Mouse (Mus musculus) inflammation-experienced regulatory T-cells, adult 6 months (primary cell): ENCODE results near the gene Tsku. TPM values are rescaled to one million over a fixed set of nuclear protein-coding genes. Genes with fewer than 3 reads are reported as not detected.

ENCODE experiments used
- ATAC-seq: one replicate; pipeline ENCODE4 v1.8.0; 2017
- polyA plus RNA-seq, 3 experiments: library from polyadenylated mRNA; unstranded; fragments of 100-300 nt; shearing (Covaris generic); gene quantifications; one replicate each; pipeline ENCODE4 v1.2.1; 2017

Tsku gene
- polyA plus RNA-seq: not detected

DNA sequence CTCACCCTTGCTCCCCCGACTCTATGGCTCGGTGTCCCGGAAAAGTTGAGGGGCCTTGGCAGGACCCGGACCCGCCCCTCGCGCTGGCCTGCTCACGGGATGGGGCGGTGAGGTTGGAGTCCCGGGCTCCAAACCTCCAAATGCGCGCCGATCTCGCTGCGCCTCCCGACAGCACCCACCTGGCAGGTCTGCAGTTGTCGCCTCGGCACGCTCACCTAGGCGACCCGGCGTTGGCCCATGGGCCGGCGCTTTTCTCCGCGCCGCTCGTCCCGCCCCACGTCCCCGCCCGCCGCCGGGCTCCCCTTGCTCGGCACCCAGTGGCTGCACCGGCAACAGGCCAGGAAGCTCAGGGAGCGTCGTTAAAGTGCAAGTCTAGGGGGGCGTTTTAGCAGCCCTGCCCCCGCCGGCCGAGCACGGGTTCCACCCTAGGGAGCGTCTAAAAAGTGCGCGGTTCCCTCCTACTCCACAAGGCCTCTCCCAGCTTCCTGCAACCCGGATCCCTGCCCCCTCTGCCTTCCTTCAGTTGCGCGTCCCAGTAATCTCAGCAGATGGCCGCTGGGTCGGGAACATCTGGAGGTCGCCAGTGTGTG lies at the start of gene Tsku:
Gene Tsku (minus strand): TSS at position 266 of the 590 bp plus-strand sequence.
- ATAC-seq: no peak

DNA sequence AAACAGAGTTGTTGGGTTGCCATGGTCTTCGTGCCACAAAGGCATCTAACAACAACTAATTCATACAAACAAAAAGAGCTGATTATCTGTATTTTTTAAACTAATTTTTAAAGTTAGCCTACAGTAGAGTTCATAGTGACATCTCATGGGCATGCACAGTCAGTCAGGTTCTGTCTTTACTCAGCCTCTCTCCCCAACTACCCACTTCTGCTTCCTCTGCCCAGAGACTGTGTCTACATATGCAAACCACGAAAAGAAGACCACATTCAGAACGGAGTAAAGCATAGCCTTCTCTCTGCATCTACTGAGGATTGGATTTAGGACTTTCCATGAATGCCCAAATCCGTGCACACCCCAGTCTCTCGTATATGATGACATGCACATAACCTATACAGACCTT lies 46.5 kb upstream of the Tsku start:
- no peak for ATAC-seq

DNA sequence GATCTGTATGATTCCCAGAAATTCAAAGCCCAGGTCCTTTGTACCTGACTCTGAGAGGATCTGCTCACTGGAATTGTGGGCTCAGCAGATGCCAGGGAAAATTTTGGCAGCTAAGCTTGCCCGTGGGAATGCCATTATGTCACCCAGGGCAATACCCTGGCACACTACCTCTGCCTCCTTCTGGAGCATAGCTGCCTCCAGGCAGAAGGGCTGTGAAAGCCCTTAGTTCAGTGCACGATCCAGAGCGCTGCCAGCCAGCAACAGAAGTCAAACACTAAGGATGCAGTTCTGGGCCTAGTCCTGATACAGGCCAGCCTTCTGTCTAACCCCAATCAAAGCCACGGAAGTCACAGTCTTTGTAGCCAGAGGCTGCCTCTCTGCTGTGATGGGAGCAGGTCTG lies 42.9 kb upstream of the Tsku start:
- ATAC-seq: no peak

DNA sequence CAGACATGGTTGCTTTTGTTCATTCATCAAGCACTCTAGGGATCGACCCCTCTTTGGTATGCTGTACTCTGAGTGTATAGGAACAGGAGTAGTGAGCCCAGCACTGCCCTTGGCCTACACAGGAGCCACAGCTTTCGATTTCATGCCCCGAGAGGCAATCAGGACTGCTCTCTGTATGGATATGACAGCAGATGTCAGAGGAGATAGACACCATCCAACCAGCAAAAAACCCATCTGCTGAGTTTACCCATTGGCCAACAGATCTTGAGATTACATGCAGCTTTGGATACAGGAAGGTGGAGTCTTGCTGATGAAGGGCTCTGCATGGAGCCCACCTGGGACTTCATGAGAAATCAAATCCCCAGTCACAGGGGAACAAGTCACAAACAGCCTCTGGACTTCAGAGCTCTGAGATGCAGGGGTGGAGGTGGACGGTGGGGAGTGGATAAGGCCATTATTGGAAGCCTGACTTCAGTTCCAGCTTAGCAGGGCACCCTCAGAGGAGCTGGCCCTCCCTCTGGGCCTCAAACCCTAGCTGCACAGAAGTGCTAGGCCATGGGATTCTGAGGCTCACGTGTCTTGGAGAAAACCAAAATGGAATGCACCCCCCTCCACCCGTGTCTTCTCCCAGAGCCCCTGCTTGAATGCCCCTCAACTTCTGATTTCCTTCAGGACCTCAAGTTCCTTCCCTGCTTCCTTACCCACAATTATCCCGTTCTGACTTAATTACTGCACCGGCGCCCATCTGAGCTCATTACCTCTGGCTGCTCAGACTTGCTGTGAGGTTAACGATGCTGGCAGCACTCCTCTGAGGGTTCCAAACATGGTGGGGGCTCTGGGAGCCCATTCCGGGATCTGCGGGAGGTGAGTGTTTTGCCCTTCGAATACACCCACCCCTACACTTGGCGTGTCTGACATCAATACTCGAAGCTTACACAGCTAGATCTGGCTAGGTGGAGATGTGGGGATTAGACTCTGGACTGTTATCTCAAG lies 41.8 kb upstream of the Tsku start:
- no peak for ATAC-seq

DNA sequence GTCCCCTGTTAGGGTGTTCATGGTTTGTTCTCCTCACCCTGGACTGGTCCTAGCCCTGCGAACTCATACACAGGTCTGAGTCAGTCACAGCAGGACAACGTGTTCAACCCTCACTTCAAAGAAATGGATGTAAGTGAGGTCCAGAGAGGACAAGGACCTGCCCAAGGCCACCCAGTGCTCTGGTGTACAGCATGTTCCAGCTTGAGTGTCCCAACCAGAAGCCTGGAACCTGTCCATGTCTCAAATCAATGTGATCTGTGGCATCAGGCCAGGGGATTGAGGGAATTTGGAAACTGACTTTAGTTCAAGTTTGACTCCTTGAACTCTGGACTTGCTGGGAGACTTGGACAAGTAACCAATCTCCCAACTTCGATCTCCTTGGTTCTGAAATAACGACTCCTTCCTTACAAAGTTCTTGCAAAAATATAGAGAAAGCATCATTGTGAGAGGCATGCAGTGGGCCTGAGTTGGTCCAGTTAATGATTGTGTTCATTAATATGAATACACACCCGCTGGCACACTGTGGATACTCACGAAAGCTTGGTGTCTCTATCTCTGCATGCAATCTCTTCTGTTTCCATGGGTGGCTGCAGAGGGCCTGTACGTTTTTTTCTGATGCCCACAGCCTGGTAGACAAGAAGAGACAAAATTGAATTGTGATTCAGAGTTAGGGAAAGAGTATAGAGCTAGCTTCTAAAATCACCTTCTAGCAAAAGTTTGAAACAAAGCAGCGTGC lies 31.5 kb upstream of the Tsku start:
- ATAC-seq: no peak

DNA sequence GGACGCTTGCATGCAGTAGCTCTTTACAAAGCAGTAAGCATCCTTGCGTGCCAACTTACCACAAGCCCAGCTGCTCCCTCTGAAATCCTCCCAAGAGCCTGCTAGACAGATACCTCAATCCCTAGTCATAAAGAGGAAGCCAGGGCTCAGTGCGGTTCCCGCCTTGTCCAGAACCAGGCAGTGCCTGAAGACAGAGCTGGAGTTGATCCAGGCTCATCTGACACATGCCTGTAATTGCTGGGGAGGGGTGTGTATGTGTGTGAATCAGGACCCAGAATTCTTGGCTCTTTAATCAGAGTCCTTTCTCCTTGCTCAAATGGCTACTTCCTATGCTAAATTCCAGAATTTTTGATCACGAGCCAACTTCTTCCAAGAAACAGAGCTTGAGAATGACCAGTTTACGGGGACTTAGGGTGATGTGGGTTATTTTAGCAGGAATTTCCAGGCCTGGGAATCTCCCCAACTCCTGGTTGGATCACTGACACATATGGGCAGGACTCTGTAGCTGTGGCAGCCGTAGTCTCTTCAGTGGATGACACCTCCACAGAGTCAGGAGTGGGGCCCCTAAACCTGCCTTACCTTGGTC lies 30.3 kb upstream of the Tsku start:
- ATAC-seq: no peak

DNA sequence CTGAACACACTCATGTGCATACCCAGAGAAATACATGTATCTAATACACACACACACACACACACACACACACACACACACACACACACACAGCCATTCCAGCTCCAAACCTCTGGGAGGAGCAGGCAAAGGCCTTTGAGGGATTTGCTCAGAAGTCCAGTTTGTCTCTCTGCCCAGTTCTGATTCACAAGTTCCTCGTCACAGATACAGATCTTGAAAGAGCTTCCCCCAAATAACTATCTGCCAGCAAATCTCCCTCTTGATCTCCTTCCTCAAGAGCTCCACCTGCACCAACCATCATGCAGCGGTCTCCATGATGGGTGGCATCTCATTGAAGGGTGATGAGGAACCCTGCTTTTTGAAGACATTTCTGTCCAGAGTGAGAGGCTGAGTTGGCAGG lies 29.4 kb upstream of the Tsku start:
- ATAC-seq: no peak

DNA sequence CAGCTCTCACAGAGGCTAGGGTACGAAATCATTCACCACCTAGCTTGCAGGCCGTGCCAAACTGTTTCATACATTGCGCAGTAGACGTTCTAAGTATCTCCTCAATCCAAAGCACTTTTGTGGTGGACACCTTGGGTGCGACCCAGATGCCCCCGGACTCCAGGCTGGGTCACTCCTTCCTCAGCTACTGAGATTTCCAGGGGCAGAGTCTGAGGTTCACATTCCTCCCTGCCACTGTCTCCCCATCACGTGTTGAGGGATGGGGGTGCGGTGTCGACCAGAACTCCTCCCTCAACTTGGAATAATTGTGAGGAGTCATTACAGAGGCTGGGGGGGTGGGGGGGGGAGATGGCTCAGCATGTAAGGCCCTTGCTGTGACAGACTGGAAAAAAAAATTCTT lies 28.5 kb upstream of the Tsku start:
- no peak for ATAC-seq

DNA sequence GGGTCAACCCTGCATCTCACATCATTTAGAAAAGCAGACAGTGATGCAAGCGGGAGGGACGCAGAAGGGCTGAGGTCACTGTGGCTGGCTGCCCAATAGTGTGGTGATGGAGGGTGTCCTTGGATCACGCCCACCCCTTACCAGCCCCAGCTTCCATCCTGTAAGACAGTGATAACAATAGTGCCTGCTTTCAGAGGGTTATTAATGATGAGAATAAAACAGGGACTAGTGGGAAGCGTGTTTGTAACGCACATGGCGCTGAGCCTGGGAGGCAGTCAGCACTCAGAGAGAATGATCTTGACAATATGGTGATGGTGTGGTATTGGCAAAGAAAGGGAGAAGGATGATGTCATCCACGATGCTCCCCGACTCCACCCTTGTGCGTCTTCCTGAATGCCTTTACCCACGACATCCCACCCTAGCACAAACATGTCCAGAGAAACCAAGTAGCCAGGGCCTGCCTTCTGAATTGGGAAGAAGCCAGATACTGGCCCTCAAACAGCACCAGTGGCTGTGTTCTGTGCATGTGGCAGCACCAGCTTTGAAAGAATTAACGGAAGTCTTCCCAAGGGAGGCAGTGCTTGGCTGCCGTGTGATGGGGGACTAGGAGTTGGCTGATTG lies 27.9 kb upstream of the Tsku start:
- ATAC-seq: no peak

DNA sequence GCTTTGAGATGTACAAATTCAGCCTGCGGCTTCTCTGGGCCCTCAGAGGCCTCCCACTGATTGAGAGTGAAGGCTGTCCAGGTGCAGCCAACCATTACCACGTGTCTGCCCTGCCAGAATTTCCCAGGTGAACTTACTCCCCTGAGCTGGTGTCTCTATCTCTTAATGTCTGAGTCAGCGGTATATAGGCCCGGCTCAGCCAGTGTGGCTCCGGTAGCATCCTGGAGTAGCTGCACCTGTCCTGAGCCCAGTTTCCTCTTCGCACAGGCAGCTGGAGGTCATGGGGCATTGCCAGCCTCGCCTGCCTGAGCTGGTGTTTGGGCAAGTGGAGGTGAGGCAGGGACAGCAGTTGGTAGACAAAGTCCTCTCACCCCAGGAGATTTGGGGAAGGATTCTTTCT lies 26.1 kb upstream of the Tsku start:
- no peak for ATAC-seq

DNA sequence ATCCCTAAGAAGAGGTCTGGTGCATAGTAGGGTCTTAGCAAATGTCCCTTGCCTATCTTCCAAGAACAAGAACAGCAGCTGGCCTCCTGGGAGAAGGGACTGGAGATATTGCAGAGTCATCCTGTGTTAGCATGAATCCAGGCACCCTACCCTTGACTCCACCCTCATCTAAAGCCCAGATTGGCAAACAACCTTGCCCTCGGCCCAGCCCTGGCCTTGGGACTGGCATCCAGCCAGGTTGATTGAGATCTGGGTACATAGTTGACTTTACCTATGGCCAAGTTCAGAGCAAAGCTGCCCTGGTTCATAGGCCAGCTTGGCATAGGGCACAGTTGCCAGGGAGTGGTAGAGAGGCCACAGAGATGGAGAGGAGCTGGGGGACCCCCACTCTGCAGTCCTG lies 24.0 kb upstream of the Tsku start:
- no peak for ATAC-seq

DNA sequence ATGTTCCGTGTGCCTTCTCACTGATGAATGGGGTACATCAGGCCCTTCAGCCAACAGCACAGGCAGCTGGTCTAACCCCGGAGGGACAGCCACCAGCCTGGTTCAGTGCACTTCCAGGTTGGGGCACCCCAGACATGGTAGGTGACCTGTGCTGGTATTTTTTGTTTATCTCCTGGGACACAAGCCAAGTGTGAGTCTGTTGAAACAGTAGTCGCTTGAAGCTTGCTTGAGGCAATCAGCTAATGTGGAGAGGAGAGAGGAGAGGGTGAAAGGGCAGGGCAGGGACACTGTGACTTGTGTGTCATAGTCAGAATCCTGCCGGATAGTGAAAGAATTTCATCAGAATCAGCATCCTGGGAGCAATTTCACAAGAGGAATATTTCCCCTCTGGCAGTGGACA lies 22.2 kb upstream of the Tsku start:
- ATAC-seq: no peak

DNA sequence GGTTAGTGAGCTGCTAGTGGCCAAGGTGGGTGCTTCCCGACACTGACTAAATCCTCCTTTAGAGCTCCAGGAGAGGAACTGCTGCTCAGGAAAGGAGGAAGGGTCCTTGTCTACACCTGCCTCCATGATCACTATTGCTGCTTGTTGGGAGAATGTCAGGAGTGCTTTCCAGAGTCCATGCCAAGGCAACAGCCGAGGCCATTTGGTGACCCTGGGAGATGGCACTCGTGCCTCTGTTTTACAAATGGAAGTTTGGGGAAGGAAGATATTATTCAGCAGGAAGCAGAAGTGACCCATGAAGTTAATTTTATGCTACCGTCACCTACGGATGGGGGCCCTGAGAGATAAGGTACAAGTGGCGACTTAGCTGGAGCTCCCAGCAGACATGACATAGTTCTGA lies 21.7 kb upstream of the Tsku start:
- ATAC-seq: no peak

DNA sequence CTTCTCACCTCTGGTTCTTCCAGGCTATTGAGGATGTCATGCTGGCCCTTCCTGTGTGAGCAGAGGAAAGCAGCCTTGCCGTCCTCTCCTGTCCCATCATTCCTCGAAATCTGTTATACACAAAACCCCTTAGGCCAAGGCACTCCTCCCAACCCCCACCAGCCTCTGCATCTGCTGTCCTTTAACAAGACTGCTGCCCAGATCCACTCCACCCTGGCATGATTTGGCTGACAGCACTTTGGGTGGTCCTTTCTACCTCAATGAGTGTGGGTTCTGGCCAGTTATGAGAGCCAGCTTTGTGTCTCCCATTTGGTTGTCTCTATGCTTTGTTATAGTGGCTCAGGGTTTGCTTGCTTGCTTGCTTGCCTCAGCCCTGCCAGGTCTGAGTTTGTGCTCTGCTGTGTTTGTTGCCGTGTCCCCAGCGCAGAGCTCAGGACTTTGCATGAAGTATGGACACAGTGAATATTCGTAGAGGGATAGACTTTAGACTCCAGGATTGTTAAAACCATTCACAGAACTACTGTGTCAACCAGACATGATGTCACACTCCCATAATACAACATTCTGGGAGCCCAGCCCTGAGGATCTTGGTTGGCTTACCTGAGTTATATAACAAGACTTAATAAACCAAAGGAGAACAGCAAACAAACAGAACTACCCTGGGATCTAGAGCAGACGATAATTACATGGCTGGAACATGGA lies 19.2 kb upstream of the Tsku start:
- no peak for ATAC-seq

DNA sequence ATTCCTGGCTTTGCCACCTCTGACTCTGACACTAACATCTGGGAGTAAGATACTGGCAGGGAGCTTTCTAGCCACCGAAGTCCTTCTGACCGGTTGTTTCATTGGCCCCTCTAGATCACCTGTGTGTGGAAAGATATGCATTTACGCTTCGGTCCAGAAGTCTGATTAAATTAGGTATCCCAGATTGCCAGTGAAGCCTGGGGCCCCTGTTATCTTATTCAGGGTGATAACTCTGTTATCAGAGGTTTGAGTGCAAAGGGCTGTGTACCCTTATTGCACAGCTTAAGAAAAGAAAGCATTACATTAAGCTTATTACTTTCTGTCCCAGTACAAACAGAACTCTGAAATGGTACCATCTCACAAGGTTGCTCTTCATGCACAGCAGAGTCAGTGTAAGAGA lies 18.1 kb upstream of the Tsku start:
- ATAC-seq: no peak

DNA sequence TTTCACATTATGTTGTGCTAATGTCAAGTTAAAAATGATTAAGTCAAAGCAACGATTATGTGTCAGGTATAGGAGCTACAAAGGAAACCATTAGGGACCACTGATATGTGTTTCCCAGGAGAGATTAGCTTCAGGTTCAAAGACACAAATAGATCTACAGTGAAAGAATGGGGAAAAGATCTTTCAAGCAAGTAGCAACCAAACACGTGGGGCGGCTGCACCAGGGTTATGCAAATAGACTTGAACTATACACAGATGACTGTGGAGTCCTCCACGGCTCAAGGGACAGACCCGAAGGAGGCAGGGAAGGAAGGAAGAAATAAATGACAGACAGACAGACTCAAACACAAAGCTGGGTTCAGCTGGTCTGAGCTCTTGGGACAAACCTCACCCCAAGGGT lies 16.1 kb upstream of the Tsku start:
- no peak for ATAC-seq

DNA sequence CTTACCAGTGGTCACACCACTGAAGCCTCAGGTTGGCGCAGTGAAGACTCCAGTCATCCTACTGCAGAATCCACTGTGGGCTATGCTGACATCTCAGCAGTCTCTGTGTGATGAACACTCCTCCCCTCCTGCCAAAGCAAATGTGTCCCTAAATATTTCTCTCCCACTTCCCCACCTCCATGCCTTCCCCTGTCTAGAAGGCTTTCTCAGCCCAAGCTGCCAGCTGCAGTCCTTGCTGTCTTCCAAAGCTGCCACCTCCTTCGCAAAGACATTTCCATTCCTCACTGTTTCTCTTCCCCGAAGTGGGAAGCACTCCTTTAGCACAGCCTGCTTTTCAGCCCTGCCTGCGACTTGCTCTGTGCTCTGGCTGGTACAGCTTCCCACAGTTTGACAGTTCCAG lies 10.0 kb upstream of the Tsku start:
- ATAC-seq: no peak

DNA sequence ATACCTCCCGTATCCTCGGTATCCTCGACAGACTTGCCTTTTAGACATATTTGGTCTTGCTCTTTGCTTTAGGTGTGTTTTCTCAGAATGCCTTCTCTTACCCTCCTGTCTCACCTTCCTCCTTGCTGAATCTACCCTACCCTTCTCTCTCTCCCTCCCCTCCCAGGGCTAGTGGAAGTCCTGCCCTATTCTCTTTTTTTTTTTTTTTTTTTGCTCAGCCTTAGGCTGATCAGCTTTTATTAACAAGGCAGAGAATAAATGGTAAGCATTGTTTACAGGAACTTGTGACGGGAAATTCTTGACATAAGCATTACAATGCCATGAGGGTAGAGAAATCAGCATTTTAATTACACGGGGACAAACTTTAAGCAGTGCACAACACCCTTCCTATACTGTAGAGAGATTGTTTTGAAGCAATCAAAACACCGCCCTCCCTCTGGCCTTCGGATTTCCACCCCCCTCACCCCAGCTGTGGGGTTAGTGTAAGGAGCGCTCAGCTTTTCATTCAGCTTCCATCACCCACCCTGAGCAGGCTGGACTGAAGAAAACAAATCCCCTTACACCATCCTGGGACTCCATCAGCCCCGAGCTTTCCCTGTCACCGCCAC lies 8.7 kb upstream of the Tsku start:
- no peak for ATAC-seq

DNA sequence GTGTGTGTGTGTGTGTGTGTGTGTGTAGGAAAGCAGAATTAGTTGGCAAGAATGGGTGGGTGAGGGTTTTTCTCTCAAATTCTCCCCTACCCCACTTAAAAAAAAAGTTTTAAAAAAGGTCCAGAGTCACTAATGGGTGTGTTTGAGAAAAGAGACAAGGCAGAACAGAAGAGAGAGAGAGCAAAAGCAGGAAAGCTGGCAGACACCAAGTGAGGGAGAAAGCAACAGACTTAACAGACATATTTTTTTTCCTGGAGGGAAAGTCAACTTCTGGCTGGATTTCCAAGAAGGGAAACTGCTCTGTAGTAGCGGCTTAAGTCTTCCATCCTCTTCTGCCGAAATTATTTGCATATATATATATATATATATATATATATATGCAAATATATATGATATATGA lies 534 bp upstream of the Tsku start:
- no peak for ATAC-seq

DNA sequence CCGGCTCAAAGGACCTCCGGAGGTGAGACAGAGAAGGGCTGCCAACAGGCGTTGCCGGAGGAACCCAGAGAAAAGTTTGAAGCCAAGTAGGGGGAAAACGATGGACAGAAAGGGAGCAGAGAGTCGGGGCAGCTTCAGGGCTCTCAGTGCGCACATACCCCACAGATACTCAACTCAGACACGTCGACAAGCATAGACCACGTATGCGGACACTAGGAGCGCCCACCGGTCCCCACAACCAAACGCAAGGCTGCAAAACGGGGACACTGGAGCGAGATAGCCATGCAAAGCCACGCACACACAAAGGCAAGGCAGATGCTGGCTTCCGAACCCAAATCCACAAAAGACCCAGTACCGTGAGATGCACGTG lies 522 bp downstream of the Tsku start:
- ATAC-seq: no peak

DNA sequence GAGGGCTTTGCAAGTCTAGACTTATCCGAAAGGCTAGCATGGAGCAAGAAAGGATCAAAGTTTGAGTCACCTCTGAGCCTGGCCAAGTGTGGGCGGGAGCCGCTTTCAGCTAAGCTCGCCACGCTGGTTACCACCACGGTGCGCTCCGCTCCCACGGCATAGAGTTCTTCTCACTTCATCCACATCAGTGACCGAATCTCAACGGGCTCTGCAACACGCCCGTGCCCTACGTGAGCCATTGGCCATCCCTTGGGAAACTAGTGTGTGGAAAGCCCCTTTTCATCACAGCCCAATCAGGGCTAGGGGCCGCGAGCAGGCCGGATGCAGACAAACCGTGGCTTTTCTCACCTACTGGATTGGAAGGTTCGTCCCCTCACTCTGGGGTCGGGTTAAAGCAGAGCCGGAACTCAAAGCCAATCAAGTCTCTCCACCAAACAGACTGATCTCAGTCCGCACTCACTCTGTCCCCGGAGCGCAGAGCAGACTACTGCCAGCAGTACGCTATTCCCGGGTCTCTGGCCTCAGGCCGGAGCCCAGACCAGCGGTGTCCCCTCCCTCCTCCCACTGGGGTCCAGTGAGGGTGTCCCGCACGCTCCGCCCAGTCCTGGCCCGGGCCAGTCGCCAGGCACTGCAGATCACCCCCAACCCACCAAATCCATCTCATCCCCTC lies 1.0 kb downstream of the Tsku start:
- ATAC-seq: no peak
